Mouse (Mus musculus): ENCODE measurements around the gene Omt2a. TPM values are rescaled to one million over a fixed set of nuclear protein-coding genes. Genes with fewer than 3 reads are reported as not detected.
"Not testable (repeated sequence)": the region's sequence is repeated elsewhere in the genome, so short reads cannot be mapped to it uniquely, and the experiment has no call there.

Omt2a gene
- not detected for total RNA-seq (2021)
- long read RNA-seq, experiment 1 = 0 reads
- long read RNA-seq, experiment 2 = 0 reads

- intact Hi-C loops (cut with DNase I) = no loop called here
- no peak within 1 kb of the TSS for H3K4me3 ChIP-seq
- H3K27ac ChIP-seq = no peak within 1 kb of the TSS
- DNase-seq = no peak
- no peak for TF ChIP-seq CTCF (IDR thresholded peaks at IDR 0.05)
Measured at GRCm38 (mm10) chr9:78314696-78315095, at the start of gene Omt2a. TSS of gene Omt2a (minus strand) at chr9:78314796.

DNA sequence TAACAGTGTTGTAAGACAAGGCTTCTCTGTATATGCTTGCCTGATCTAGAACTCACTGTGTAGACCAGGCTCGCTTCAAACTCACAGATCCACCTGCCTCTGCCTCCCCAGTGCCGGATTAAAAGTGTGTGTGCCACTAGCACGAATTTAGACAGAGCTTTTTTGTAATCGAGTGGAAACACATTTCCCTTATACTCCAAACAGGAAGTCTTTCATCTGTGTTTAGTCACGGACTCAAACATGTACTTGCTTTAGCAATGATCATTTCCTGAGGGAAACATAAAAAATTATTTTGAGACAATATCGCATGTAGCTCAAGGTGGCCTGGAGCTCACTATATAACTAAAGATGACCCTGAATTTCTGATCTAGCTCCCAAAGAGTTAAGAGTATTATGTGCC, 48.8 kb upstream of the Omt2a start:
- no peak for TF ChIP-seq CTCF (IDR thresholded peaks at IDR 0.05)
- DNase-seq = no peak
- no peak overlapping the region for H3K4me3 ChIP-seq
- intact Hi-C loops (cut with DNase I) = no loop called here
- H3K27ac ChIP-seq = no peak overlapping the region

DNA sequence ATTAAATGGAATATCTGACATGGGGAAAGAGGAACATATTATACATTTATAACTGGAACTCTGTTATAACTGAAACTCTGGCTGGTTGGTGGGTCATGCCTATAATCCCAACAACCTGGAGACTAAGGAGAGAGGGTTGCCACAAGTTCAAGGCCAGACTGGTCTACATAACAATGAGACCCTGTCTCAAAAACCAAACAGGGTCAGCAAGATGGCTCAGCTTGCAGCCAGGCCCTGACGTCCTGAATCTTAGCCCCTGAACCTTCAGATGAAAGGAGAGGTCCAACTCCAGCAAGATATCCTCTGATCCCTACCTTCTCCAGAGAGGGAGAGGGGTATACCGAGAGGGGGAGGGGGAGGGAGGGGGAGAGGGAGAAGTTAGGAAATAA, 45.9 kb upstream of the Omt2a start:
- DNase-seq = no peak
- Histone ChIP-seq H3K27ac (no peak overlapping the region), H3K4me3 (no peak overlapping the region)
- TF ChIP-seq CTCF (IDR thresholded peaks at IDR 0.05) = no peak
- intact Hi-C loops (cut with DNase I) = no loop called here

DNA sequence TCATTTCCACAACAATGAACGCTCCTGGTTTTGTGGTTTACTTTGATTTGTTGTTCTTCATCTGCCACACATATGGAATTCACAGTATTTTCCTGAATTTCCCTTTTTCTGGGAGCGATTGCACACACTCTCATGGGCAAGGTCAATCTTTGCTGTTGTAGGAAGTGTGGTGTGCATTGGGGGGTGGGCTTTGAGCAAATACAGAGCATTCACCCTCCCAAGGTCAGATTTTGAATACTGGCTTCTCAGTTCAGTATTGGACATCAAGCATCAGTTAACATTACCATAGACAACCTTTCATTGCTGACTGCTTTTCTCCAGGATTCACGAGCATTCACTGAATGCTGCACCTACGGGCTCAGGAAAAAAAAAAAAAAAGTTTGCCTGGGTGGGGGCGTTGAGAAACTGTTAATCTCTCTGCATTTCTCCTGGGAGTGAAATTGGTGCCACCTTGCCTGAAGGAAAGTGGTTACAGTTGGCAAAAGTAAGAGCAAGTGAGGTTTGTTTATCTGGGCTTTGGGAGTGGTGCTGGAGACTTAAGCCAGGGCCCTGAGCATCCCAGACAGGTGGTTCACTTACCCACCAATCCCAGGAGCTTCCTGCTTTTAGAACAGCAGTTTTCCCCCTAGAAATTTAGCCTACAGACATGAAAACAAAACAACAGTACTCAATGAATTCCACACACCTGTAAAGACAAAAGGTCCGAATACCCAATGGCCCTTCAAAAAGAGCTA, 45.3 kb upstream of the Omt2a start:
- TF ChIP-seq CTCF (IDR thresholded peaks at IDR 0.05) = no peak
- Histone ChIP-seq H3K4me3 (no peak overlapping the region), H3K27ac (no peak overlapping the region)
- no peak for DNase-seq
- intact Hi-C loops (cut with DNase I) = loop anchor here (10.0 kb wide), 1 partner anchor 195 kb away; no protein-coding TSS in a partner anchor

DNA sequence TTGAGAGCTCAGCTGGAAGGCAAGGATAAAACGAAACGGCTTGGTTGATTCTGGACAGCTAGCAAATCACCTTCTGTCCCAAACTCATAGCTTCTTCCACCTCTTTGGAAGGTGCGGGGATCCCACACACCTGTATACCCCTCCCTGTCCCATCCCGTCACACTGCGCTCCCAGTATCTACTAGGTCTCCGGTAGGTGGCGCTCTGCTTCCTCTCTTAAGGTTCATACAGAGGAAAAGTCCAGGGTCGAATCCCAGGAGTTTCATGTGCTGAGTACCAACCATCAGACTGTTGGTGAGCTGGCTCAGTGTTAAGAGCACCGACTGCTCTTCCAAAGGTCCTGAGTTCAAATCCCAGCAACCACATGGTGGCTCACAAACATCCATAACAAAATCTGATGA, 43.5 kb upstream of the Omt2a start:
- no peak overlapping the region for H3K27ac ChIP-seq
- no peak overlapping the region for H3K4me3 ChIP-seq
- peak; percentile 75 for TF ChIP-seq CTCF (IDR thresholded peaks at IDR 0.05)
- intact Hi-C loops (cut with DNase I) = loop anchor here (10.0 kb wide), 1 partner anchor 197 kb away; no protein-coding TSS in a partner anchor
- peak; percentile 66 for DNase-seq

DNA sequence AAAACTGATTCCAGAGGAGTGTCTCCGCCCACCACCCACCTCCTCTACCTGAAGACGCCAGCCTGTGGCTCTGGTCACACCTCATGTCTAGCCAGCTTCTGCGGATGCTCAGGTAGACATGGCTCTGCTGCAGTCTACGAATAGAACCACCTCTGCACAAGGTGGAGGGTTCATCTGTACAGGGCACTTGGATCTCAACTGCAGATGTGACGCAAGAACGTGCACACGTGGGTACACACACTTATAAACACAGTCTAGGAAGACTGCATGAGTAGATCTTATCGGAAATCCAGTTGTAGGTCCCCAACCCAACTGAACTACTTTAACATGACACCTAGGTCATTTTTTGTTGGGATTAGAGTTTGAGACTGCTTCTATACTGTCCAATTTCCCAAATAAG, 41.0 kb upstream of the Omt2a start, which contains the start of gene Gsta2:
Gene Gsta2, minus strand, starts transcription at position 178 of the 400 bp plus-strand sequence.
- no peak for DNase-seq
- intact Hi-C loops (cut with DNase I) = loop anchor here (10.0 kb wide), 1 partner anchor 199 kb away; no protein-coding TSS in a partner anchor
- Histone ChIP-seq H3K4me3 (no peak within 1 kb of the TSS), H3K27ac (no peak within 1 kb of the TSS)
- no peak for TF ChIP-seq CTCF (IDR thresholded peaks at IDR 0.05)

- intact Hi-C loops (cut with DNase I) = loop anchor here (10.0 kb wide), 1 partner anchor 200 kb away; no protein-coding TSS in a partner anchor
- Histone ChIP-seq H3K4me3 (no peak overlapping the region), H3K27ac (no peak overlapping the region)
- no peak for DNase-seq
- no peak for TF ChIP-seq CTCF (IDR thresholded peaks at IDR 0.05)
Measured at GRCm38 (mm10) chr9:78354665-78355578, 40.3 kb upstream of the Omt2a start.

- TF ChIP-seq CTCF (IDR thresholded peaks at IDR 0.05) = no peak
- intact Hi-C loops (cut with DNase I) = loop anchor here (10.0 kb wide), 1 partner anchor 203 kb away; no protein-coding TSS in a partner anchor
- Histone ChIP-seq H3K27ac (no peak overlapping the region), H3K4me3 (no peak overlapping the region)
- DNase-seq = no peak
Measured at GRCm38 (mm10) chr9:78351504-78352220, 37.1 kb upstream of the Omt2a start.

GRCm38 (mm10) chr9:78350007-78350406, 35.4 kb upstream of the Omt2a start:
- not testable (repeated sequence) for H3K4me3 ChIP-seq
- intact Hi-C loops (cut with DNase I) = loop anchor here (10.0 kb wide), 1 partner anchor 205 kb away; no protein-coding TSS in a partner anchor

GRCm38 (mm10) chr9:78349141-78349540, 34.5 kb upstream of the Omt2a start:
- H3K27ac ChIP-seq; intact Hi-C loops (cut with DNase I); DNase-seq: not testable (repeated sequence)

More at GRCm38 (mm10) chr9:78350007-78350406, 35.4 kb upstream of the Omt2a start:
- not testable (repeated sequence) for DNase-seq, H3K27ac ChIP-seq

DNA sequence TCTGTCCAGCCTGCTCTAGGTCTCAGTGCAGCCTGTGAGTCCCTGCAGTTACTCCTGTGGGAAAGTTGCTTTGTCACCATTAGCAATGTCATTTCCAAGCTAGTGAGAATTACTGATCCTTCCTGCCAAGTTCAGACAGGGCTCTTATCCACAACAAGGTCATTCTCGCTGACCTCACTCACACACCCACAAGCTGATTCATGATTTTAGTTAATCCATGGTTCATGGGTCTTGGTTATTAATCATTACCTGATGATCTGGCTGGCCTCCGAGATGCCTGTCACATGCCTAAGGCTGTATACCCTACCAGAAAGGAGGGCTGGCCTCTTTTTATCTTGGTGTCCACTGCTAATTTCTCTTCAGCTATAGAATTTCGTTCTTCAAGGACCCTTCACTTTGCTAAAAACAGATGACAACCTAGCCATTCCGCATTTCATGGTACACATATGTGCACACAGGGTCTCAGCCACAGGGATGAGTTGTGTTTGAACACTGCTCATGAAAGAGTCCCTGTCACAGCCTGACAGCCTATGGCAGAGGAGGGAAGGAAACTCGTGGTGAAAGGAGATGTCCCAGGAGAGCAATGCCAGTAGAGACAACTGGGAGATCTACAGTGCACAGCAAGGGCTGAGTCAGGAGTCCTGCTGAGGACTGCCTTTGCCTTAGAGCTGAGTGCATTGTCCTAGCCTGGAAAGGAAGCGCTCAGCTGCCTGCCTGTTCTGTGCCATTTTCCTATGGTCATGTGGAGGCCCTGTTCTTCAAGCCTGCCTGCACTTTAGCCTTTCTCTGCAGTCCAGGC, 33.8 kb upstream of the Omt2a start:
- DNase-seq; H3K27ac ChIP-seq; H3K4me3 ChIP-seq; intact Hi-C loops (cut with DNase I): not testable (repeated sequence)

More at GRCm38 (mm10) chr9:78349141-78349540, 34.5 kb upstream of the Omt2a start:
- H3K4me3 ChIP-seq = not testable (repeated sequence)
